Mouse (Mus musculus) kidney, embryonic 16.5 days (tissue): ENCODE data around the gene Slc44a5. TPM values are rescaled to one million over a fixed set of nuclear protein-coding genes. Genes with fewer than 3 reads are reported as not detected.

Source experiments
- ATAC-seq: fragments of 200-750 bp; cut with Nextera tagmentation; 2 replicates; pipeline ENCODE4 v1.8.0; 2017; ENCODE audit warnings: moderate TSS enrichment; ENCODE audit not compliant: low FRiP score, low TSS enrichment
- H3K27ac ChIP-seq: fragments of 300-500 bp; sonication (generic); 2 replicates; pipeline ENCODE4 v1.5.1; 2014; ENCODE audit warnings: low read length
- H3K27me3 ChIP-seq: fragments of 300-500 bp; sonication (generic); 2 replicates; pipeline ENCODE4 v1.6.1; 2014; ENCODE audit warnings: low read length, control low read depth, mixed read lengths; ENCODE audit not compliant: insufficient read depth
- H3K36me3 ChIP-seq: fragments of 300-500 bp; sonication (generic); 2 replicates; pipeline ENCODE4 v1.6.1; 2014; ENCODE audit warnings: low read length, control low read depth, mixed read lengths; ENCODE audit not compliant: insufficient read depth
- H3K4me1 ChIP-seq: fragments of 300-500 bp; sonication (generic); 2 replicates; pipeline ENCODE4 v1.6.1; 2014; ENCODE audit warnings: low read length, control low read depth, mixed read lengths; ENCODE audit not compliant: insufficient read depth
- H3K4me2 ChIP-seq: fragments of 300-500 bp; sonication (generic); replicated peaks from 2 replicates; pipeline ENCODE4 v1.6.1; 2014; ENCODE audit warnings: low read depth, low read length
- H3K4me3 ChIP-seq: fragments of 300-500 bp; sonication (generic); 2 replicates; pipeline ENCODE4 v1.5.1; 2014; ENCODE audit warnings: mild to moderate bottlenecking, low read length
- H3K9ac ChIP-seq: fragments of 300-500 bp; sonication (generic); replicated peaks from 2 replicates; pipeline ENCODE4 v1.6.1; 2014; ENCODE audit warnings: low read length
- H3K9me3 ChIP-seq: fragments of 300-500 bp; sonication (generic); 2 replicates; pipeline ENCODE4 v1.6.1; 2016; ENCODE audit warnings: low read length, control low read depth
- WGBS: fragments of 180-500 bp; shearing (Covaris S2); extraction: QIAGEN DNeasy Blood & Tissue Kit; methylation state at CpG from one replicate; pipeline ENCODE4 v1.1.7; 2014; 5-methylcytosine and 5-hydroxymethylcytosine counted together
- polyA plus RNA-seq: library from polyadenylated mRNA; unstranded; fragments of >200 nt; fragmentation: Nextera tagmentation; extraction: Ambion mirVana; gene quantifications from 2 replicates; pipeline ENCODE4 v1.2.1, GENCODE M21; 2015

Slc44a5 gene
- polyA plus RNA-seq, 1 experiment from 2014 or later, result 0.65 TPM

GRCm38 (mm10) chr3:153961632-153962389 lies 11.4 kb upstream of the Slc44a5 start:
- Histone ChIP-seq H3K27ac (no peak overlapping the region), H3K36me3 (no peaks in the 10 kb centered on the region), H3K4me3 (no peak overlapping the region), H3K9me3 (peaks cover 7% of the 10 kb centered on the region; the same call in 1 of the 2 replicates), H3K4me1 (no peaks in the 10 kb centered on the region), H3K4me2 (no peak overlapping the region), H3K27me3 (no peaks in the 10 kb centered on the region), H3K9ac (no peak overlapping the region)
- ATAC-seq, result no peak
- 66% methylated on average over 6 of the region's 6 CpGs for WGBS

DNA sequence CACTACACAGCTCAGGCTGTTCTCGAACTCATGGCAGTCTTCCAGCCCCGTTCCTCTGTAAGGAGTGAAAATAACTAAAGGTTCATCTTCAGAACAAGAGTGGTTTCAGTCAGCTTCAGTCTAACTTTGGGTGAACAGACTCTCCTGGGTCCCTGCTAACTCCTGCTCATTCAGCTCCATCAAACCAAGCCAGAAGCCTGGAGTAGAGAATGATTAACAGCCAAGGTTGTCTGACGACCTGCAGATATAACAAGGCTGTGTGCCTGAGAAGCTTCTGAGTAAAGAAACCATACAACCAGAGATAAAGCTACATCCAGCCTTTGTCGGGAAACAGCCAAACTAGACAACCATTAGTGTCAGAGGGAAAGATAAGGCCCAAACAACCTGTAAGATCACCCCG lies 5.8 kb upstream of the Slc44a5 start:
- H3K4me1 ChIP-seq, result no peaks in the 10 kb centered on the region
- ATAC-seq, result no peak
- no peak overlapping the region for H3K4me3 ChIP-seq
- no peaks in the 10 kb centered on the region for H3K36me3 ChIP-seq
- H3K9ac ChIP-seq, result no peak overlapping the region
- WGBS, result 75% methylated on average over 5 of the region's 5 CpGs
- no peak overlapping the region for H3K4me2 ChIP-seq
- peaks cover 2% of the 10 kb centered on the region; the same call in 1 of the 2 replicates for H3K9me3 ChIP-seq
- H3K27ac ChIP-seq, result no peak overlapping the region
- peaks cover 9% of the 10 kb centered on the region; the same call in 1 of the 2 replicates for H3K27me3 ChIP-seq

GRCm38 (mm10) chr3:153968549-153968948 lies 4.7 kb upstream of the Slc44a5 start:
- Histone ChIP-seq H3K4me2 (no peak overlapping the region), H3K4me1 (peaks cover under 1% of the 10 kb centered on the region; the same call in 1 of the 2 replicates), H3K9ac (no peak overlapping the region), H3K27me3 (peaks cover 17% of the 10 kb centered on the region), H3K9me3 (peaks cover 2% of the 10 kb centered on the region; the same call in 1 of the 2 replicates), H3K4me3 (no peak overlapping the region), H3K27ac (no peak overlapping the region), H3K36me3 (no peaks in the 10 kb centered on the region)
- WGBS, result 45% methylated on average over 4 of the region's 4 CpGs
- no peak for ATAC-seq

GRCm38 (mm10) chr3:153969451-153969850 lies 3.8 kb upstream of the Slc44a5 start:
- no peak for ATAC-seq
- Histone ChIP-seq H3K4me1 (peaks cover 8% of the 10 kb centered on the region; the same call in 1 of the 2 replicates), H3K4me3 (no peak overlapping the region), H3K9ac (no peak overlapping the region), H3K36me3 (no peaks in the 10 kb centered on the region), H3K27ac (no peak overlapping the region), H3K9me3 (peaks cover 2% of the 10 kb centered on the region; the same call in 1 of the 2 replicates), H3K4me2 (no peak overlapping the region), H3K27me3 (peaks cover 26% of the 10 kb centered on the region)
- WGBS, result 81% methylated on average over 4 of the region's 4 CpGs

DNA sequence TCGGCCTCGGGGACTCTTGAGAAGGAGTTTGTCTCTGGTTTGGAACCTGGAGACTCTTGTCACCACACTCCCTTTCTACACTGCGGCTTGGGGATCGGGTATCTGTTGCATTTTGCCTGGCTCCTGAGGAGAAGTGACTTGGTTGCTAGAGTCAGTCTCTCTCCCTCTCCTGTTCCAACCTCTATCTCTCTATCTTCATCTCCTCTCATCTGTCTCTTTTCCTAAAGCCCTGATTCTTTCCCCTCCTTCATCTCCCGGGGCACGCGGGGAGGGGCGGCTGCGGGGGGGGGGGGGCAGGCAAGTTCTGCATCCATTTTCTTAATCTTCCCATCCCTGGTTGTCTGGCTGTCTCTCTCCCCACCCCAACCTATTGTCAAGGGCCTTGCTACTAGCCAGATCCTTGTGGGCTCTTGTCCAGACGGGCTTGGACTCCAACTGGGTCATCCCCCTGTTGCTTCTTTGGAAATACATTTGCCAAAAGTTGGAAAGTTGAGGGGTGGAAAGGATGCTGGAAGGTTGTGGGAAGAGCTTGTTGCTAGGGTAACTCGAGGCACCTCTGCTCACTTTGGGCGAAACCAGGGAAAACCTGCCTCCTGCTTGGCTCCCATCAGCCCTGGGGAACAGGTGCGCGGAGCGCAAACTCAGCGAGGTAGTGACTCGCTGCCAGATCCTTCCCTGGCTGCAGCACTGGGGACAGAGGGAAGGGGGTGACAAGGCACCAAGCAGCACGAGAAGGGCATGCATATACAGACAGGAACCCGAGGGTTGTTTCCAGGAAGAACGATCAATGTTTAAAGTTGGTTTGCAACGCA lies 919 bp downstream of the Slc44a5 start:
- H3K4me1 ChIP-seq, result peaks cover 8% of the 10 kb centered on the region; the same call in 1 of the 2 replicates
- H3K4me2 ChIP-seq, result peak overlapping the region; percentile 96
- H3K9ac ChIP-seq, result peak overlapping the region; percentile 59
- H3K9me3 ChIP-seq, result no peaks in the 10 kb centered on the region
- peak; percentile 43 for ATAC-seq
- H3K27ac ChIP-seq, result no peak overlapping the region
- H3K4me3 ChIP-seq, result peak overlapping the region; percentile 55
- peaks cover 44% of the 10 kb centered on the region for H3K27me3 ChIP-seq
- 7% methylated on average over 19 of the region's 21 CpGs for WGBS
- H3K36me3 ChIP-seq, result no peaks in the 10 kb centered on the region

DNA sequence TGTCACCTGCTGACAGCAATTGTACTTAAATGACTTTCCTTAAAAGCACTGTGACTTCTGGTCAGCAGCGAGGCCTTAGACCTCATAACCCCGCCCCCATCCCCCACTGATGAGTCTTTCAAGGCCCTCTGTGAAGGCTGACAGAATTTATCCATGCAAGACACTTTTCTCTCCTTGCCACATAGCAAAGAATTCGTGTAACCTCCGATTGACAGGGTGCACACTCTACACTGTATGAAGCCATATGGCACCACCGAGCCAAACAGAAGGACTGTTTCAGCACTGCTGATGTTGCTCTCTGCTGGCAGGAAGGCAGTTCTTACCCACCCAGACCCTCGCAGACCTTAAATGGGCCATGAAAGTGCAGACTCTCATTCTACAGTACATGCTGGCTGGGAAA lies 1.8 kb downstream of the Slc44a5 start:
- Histone ChIP-seq H3K27me3 (peaks cover 44% of the 10 kb centered on the region), H3K27ac (no peak overlapping the region), H3K4me3 (no peak overlapping the region), H3K4me1 (peaks cover 8% of the 10 kb centered on the region; the same call in 1 of the 2 replicates), H3K36me3 (no peaks in the 10 kb centered on the region), H3K9ac (no peak overlapping the region), H3K4me2 (no peak overlapping the region), H3K9me3 (no peaks in the 10 kb centered on the region)
- 11% methylated on average over 6 of the region's 6 CpGs for WGBS
- no peak for ATAC-seq

DNA sequence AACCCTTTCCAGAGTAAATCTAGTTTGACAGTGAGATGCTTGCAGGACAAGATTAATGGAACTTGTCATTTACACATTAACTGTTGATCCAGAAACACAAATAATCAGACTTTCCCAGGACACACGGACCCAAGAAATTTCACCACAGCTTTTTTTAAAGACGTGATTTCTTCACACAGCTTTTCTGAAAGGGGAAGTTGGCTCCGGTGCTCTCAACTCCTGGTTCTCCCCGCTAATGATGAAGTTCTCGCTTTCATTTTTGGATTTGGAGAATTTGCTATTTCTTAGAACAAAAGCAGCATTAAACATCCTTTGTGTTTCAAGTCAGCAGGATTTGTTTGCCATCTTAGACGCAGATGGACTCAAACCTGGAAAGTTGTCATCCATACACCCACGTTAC lies 2.6 kb downstream of the Slc44a5 start:
- Histone ChIP-seq H3K4me2 (no peak overlapping the region), H3K4me1 (peaks cover 8% of the 10 kb centered on the region; the same call in 1 of the 2 replicates), H3K9ac (no peak overlapping the region), H3K27me3 (peaks cover 41% of the 10 kb centered on the region), H3K36me3 (no peaks in the 10 kb centered on the region), H3K9me3 (no peaks in the 10 kb centered on the region), H3K4me3 (no peak overlapping the region), H3K27ac (no peak overlapping the region)
- ATAC-seq, result no peak
- 81% methylated on average over 7 of the region's 7 CpGs for WGBS

DNA sequence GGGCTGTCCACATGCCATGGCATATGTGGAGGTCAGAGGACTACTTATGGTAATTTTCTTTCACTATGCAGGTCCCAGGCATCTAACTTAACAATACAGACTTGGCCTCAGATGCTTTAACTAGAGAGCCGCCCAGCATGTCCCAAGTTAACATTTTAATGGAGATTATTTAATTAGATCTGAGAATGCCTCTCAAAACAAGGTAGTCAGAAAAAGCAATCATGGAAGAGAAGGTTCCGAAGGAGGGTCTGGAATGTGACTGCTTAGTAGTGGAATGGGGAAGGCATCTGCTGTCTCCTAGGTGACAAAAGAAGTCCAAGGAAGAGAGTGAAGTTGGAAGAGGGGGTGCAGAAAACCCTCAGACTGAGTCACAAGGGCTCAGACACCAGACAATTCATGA lies 7.4 kb downstream of the Slc44a5 start:
- no peaks in the 10 kb centered on the region for H3K4me1 ChIP-seq
- no peaks in the 10 kb centered on the region for H3K36me3 ChIP-seq
- no peak overlapping the region for H3K4me3 ChIP-seq
- ATAC-seq, result no peak
- H3K27ac ChIP-seq, result no peak overlapping the region
- WGBS, result 56% methylated on average over 2 of the region's 2 CpGs
- H3K27me3 ChIP-seq, result peaks cover 8% of the 10 kb centered on the region
- H3K9ac ChIP-seq, result no peak overlapping the region
- H3K9me3 ChIP-seq, result no peaks in the 10 kb centered on the region
- no peak overlapping the region for H3K4me2 ChIP-seq

DNA sequence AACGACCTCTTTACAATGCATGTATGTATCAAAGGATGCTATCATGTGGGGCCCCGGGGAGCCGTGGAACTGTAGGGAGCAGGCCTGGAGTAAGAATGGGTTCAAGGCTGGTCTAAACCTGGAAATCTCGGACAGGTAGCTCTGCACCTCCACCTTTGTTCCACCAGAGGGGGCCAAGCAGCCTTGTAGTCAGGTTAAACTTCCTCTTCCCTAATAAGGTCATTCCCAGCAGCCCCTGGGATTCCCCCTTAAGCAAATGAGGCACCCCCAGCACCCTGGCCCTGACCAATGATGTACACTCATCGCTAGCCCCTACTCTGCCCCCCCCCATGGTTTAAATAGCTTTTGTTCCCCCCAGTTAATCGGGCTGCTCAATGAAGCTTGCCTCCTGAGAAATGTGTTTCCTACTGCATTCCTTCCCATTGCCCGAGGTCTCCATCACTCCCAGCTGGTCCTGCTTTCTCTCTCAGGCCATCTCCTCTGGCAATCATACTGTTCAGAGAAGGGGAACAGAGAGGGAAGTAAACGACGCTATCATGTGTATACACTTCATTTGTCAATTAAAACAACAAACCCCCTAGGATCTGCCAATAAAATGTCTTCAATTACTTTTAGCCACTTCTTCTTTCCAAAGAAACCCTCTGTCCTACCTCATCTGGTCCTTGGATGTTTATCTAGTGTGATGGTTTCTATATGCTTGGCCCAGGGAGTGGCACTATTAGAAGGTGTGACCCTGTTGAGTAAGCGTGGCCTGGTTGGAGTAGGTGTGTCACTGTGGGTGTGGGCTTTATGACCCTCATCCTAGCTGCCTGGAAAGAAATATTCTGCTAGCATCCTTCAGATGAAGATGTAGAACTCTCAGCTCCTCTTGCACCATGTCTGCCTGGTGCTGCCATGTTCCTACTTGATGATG lies 11.4 kb downstream of the Slc44a5 start:
- H3K36me3 ChIP-seq, result no peaks in the 10 kb centered on the region
- no peak overlapping the region for H3K4me3 ChIP-seq
- no peaks in the 10 kb centered on the region for H3K27me3 ChIP-seq
- no peaks in the 10 kb centered on the region for H3K9me3 ChIP-seq
- H3K4me2 ChIP-seq, result no peak overlapping the region
- peak; percentile 74 for ATAC-seq
- no peaks in the 10 kb centered on the region for H3K4me1 ChIP-seq
- no peak overlapping the region for H3K9ac ChIP-seq
- WGBS, result 53% methylated on average over 10 of the region's 10 CpGs
- no peak overlapping the region for H3K27ac ChIP-seq
